Mouse (Mus musculus) cerebellum, adult (tissue): Measurements from ENCODE around the gene Kctd19.

Experiments used
- ATAC-seq: cut with Nextera tagmentation; 2 replicates; pipeline ENCODE4 v1.9.2; 2017; ENCODE audit warnings: mild to moderate bottlenecking, moderate library complexity, mixed read lengths; ENCODE audit not compliant: insufficient number of reproducible peaks, low FRiP score, low TSS enrichment

Kctd19 gene

DNA sequence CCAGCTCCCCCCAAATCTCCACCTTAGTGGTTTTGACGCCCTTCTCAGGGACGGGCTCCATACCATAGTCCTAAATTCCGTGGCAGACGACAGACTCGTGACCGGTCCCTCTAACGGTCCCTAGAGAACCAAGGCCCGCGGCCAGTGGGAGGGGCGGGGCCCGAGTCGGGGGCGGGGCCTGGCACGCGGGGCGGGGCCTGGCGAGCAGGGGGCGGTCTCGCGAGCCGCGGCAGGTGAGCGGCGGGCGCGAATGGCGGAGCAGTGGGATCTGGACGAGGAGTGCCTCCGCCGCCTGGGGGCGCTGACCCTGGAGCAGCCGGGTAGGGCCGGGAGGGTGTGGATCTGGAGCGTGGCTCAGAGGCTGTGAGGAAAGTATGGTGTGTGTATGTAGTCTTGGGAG, at the start of gene Kctd19, which contains the start of gene Lrrc36:
Kctd19 (minus strand) TSS at position 112 of the 400 bp plus-strand sequence.
Lrrc36 (plus strand) TSS at position 181 of the 400 bp plus-strand sequence.
- peak; percentile 56; the same call in 1 of the 2 replicates for ATAC-seq

- no peak for ATAC-seq
Measured at GRCm38 (mm10) chr8:105461085-105461803, 47.9 kb upstream of the Kctd19 start.

GRCm38 (mm10) chr8:105455218-105455617, 41.9 kb upstream of the Kctd19 start:
- ATAC-seq, result no peak

- ATAC-seq, result no peak
Measured at GRCm38 (mm10) chr8:105454088-105454487, 40.8 kb upstream of the Kctd19 start.

- ATAC-seq, result no peak
Measured at GRCm38 (mm10) chr8:105453296-105453695, 40.0 kb upstream of the Kctd19 start.

- no peak for ATAC-seq
Measured at GRCm38 (mm10) chr8:105451903-105452603, 38.8 kb upstream of the Kctd19 start.

GRCm38 (mm10) chr8:105450977-105451376, 37.7 kb upstream of the Kctd19 start:
- ATAC-seq, result no peak

DNA sequence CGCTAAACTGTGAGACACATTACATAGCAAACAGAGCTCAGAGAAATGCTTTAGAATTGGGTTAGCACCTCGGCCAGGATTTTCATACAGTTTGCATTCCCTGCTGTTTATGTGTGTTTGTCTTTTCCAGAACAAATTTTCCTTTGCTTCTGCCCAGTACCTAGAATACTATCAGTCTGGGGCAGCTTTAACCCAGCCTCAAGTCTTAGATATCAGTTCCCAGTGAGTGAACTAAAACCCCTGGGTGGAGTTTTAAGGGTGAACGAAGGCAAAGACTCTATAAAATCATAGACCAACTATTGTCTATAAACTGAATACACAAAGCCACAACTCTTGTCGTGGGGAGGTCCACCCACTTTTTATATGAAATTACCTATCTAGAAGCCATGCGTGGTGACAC, 35.3 kb upstream of the Kctd19 start:
- no peak for ATAC-seq

GRCm38 (mm10) chr8:105448188-105448587, 34.9 kb upstream of the Kctd19 start:
- ATAC-seq, result no peak

GRCm38 (mm10) chr8:105446127-105446552, 32.8 kb upstream of the Kctd19 start:
- ATAC-seq, result no peak

GRCm38 (mm10) chr8:105445296-105446126, 32.2 kb upstream of the Kctd19 start:
- no peak; the same call in 1 of the 2 replicates for ATAC-seq

GRCm38 (mm10) chr8:105442661-105443060, 29.4 kb upstream of the Kctd19 start:
- ATAC-seq, result no peak

DNA sequence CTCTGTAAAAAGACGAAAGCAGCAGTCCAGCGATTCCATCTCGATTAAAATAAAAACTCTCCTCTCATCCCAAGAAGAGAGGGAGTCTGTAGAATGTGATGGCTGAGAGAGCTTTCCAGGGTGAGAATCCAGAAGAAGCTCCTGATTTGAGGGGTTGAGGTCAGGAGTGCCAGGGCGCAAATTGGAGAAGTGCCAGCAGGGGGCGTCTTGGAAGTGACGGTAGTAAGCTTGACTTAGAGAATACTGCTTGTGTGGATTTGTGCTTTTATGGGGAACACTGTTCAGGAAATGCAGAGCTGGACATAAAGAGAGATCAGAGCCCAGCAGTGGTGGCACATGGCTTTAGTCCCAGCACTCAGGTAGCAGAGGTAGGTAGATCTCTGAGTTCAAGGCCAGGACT, 28.1 kb upstream of the Kctd19 start:
- no peak for ATAC-seq

- ATAC-seq, result no peak
Measured at GRCm38 (mm10) chr8:105438865-105439264, 25.6 kb upstream of the Kctd19 start.

GRCm38 (mm10) chr8:105437078-105437748, 23.9 kb upstream of the Kctd19 start:
- ATAC-seq, result no peak

DNA sequence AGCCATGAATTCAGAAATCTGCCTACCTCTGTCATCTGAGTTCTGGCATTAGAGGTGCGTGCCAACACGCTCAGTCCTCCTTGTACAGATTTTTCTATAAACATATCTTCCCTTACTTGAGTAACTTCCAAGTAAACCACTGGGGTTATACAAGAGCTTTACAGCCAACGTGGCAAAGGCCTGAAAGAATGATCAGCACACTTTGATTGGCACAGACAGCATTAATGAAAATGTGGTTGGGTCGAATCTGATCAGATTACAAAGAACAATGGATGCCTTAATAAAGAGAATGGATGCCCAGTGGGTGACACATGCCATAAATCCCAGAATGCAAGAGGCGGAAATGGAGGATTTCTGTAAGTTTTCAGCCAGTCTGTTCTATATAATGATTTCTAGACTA, 22.9 kb upstream of the Kctd19 start:
- ATAC-seq, result no peak

- ATAC-seq, result no peak
Measured at GRCm38 (mm10) chr8:105434136-105434535, 20.8 kb upstream of the Kctd19 start.

- ATAC-seq, result no peak
Measured at GRCm38 (mm10) chr8:105433511-105433910, 20.2 kb upstream of the Kctd19 start.

GRCm38 (mm10) chr8:105433021-105433420, 19.7 kb upstream of the Kctd19 start:
- ATAC-seq, result no peak
